7 mouse cellular contexts compared by ENCODE assay signal in genomic region chr17:56302363-56302996, GRCm38 (mm10). TPM values are rescaled to one million over a fixed set of nuclear protein-coding genes. Genes with fewer than 3 reads are reported as not detected.
DNase-seq lines count a peak whose midpoint lies in the region; ATAC-seq lines count a peak whose summit lies in the region.

No protein-coding gene starts in this region.

- H3K4me3 ChIP-seq in embryonic facial prominence, embryonic 13.5 days: peak overlapping the region; percentile 80
- H3K4me3 ChIP-seq in midbrain, embryonic 12.5 days: peak overlapping the region; percentile 85; the same call in 1 of the 2 replicates

- H3K9me3 ChIP-seq in embryonic facial prominence, embryonic 13.5 days: no peaks in the 10 kb centered on the region
- H3K9me3 ChIP-seq in midbrain, embryonic 12.5 days: no peaks in the 10 kb centered on the region

- peak; percentile 37 for DNase-seq in thymus, postnatal 14 days
- no peak for DNase-seq in thymus, adult 18-20 months
- DNase-seq in kidney, adult 9 months: peak; percentile 39
- DNase-seq in urinary bladder, adult 18-20 months (ENCODE audit: low spot score in 2 of 2): no peak
- DNase-seq in urinary bladder, adult 2 months (ENCODE audit: low spot score): no peak

- ATAC-seq in embryonic facial prominence, embryonic 13.5 days (ENCODE audit: insufficient number of reproducible peaks, insufficient read depth, low FRiP score, low TSS enrichment, low read depth): no peak
- no peak; the same call in none of the 2 replicates for ATAC-seq in midbrain, embryonic 12.5 days (ENCODE audit: low FRiP score, low read depth)

- H3K27me3 ChIP-seq in embryonic facial prominence, embryonic 13.5 days: no peaks in the 10 kb centered on the region
- H3K27me3 ChIP-seq in midbrain, embryonic 12.5 days: no peaks in the 10 kb centered on the region

- H3K9ac ChIP-seq in embryonic facial prominence, embryonic 13.5 days: peak overlapping the region; percentile 84
- H3K9ac ChIP-seq in midbrain, embryonic 12.5 days (replicated peaks): peak overlapping the region; percentile 72; the same call in 1 of the 2 replicates

- peak overlapping the region; percentile 100 for H3K4me2 ChIP-seq in embryonic facial prominence, embryonic 13.5 days
- H3K4me2 ChIP-seq in midbrain, embryonic 12.5 days (replicated peaks): peak overlapping the region; percentile 93

- H3K36me3 ChIP-seq in embryonic facial prominence, embryonic 13.5 days: peaks cover 17% of the 10 kb centered on the region
- peaks cover 16% of the 10 kb centered on the region for H3K36me3 ChIP-seq in midbrain, embryonic 12.5 days

- peaks cover 38% of the 10 kb centered on the region for H3K4me1 ChIP-seq in embryonic facial prominence, embryonic 13.5 days
- peaks cover 45% of the 10 kb centered on the region for H3K4me1 ChIP-seq in midbrain, embryonic 12.5 days

- peak overlapping the region; percentile 86 for H3K27ac ChIP-seq in embryonic facial prominence, embryonic 13.5 days
- H3K27ac ChIP-seq in midbrain, embryonic 12.5 days (replicated peaks): peak overlapping the region; percentile 65

- 34% methylated on average over 13 of the region's 13 CpGs for WGBS in embryonic facial prominence, embryonic 13.5 days
- WGBS in midbrain, embryonic 12.5 days: 20% methylated on average over 13 of the region's 13 CpGs

RNA-seq across cellular contexts. Expression of gene Uhrf1, which starts 0.6 kb away (rescaled TPM):
- 135 and 143 TPM in 2 replicates for polyA plus RNA-seq in embryonic facial prominence, embryonic 13.5 days (2015; fragmentation: Nextera tagmentation; extraction: Ambion mirVana)
- 161 and 166 TPM in 2 replicates for polyA plus RNA-seq in midbrain, embryonic 12.5 days (2016; fragmentation: Nextera tagmentation; extraction: Ambion mirVana)
- 4.6 and 5.3 TPM in 2 replicates for polyA plus RNA-seq in urinary bladder, adult 2 months (2012; rRNA removed)

RNA-seq across cellular contexts. Expression of gene Arrdc5, which starts 2.4 kb away (rescaled TPM):
- polyA plus RNA-seq in embryonic facial prominence, embryonic 13.5 days (2015; fragmentation: Nextera tagmentation; extraction: Ambion mirVana): not detected in 2 replicates
- not detected in 2 replicates for polyA plus RNA-seq in midbrain, embryonic 12.5 days (2016; fragmentation: Nextera tagmentation; extraction: Ambion mirVana)
- not detected in 2 replicates for polyA plus RNA-seq in urinary bladder, adult 2 months (2012; rRNA removed)

RNA-seq across cellular contexts. Expression of gene Plin3, which starts 9.8 kb away (rescaled TPM):
- 65.8 and 83.2 TPM in 2 replicates for polyA plus RNA-seq in embryonic facial prominence, embryonic 13.5 days (2015; fragmentation: Nextera tagmentation; extraction: Ambion mirVana)
- polyA plus RNA-seq in midbrain, embryonic 12.5 days (2016; fragmentation: Nextera tagmentation; extraction: Ambion mirVana): 28.9 and 29.0 TPM in 2 replicates
- 34.6 and 43.6 TPM in 2 replicates for polyA plus RNA-seq in urinary bladder, adult 2 months (2012; rRNA removed)

RNA-seq across cellular contexts. Expression of gene Kdm4b, which starts 23.4 kb away (rescaled TPM):
- polyA plus RNA-seq in embryonic facial prominence, embryonic 13.5 days (2015; fragmentation: Nextera tagmentation; extraction: Ambion mirVana): 36.5 and 36.9 TPM in 2 replicates
- polyA plus RNA-seq in midbrain, embryonic 12.5 days (2016; fragmentation: Nextera tagmentation; extraction: Ambion mirVana): 75.1 and 80.4 TPM in 2 replicates
- 23.7 and 31.1 TPM in 2 replicates for polyA plus RNA-seq in urinary bladder, adult 2 months (2012; rRNA removed)

RNA-seq across cellular contexts. Expression of gene Ticam1, which starts 25.9 kb away (rescaled TPM):
- polyA plus RNA-seq in embryonic facial prominence, embryonic 13.5 days (2015; fragmentation: Nextera tagmentation; extraction: Ambion mirVana): 4.1 and 4.3 TPM in 2 replicates
- 1.7 TPM in 2 replicates for polyA plus RNA-seq in midbrain, embryonic 12.5 days (2016; fragmentation: Nextera tagmentation; extraction: Ambion mirVana)
- polyA plus RNA-seq in urinary bladder, adult 2 months (2012; rRNA removed): 8.7 and 10.0 TPM in 2 replicates

Comparison
In these comparisons a context has a peak if more than half of its experiments do, and no peak if none do; other contexts are left out.
1. DNase-seq: peak in thymus, postnatal 14 days (single experiment) and kidney, adult 9 months (single experiment); none in thymus, adult 18-20 months (0 of 2), urinary bladder, adult 18-20 months (0 of 2) and urinary bladder, adult 2 months (single experiment).
2. RNA of gene Uhrf1, which starts 0.6 kb away (polyA plus RNA-seq): 161 to 166 TPM in midbrain, embryonic 12.5 days and 135 to 143 TPM in embryonic facial prominence, embryonic 13.5 days; 4.6 to 5.3 TPM in urinary bladder, adult 2 months; every median in the first group is over 10 times any median in the second.